Mouse (Mus musculus) intestine, postnatal 0 days (tissue): ENCODE results near the gene Acsm5. TPM values are rescaled to one million over a fixed set of nuclear protein-coding genes. Genes with fewer than 3 reads are reported as not detected.

Source experiments
- ATAC-seq: fragments of 200-750 bp; cut with Nextera tagmentation; 2 replicates; pipeline ENCODE4 v1.8.0; 2017; ENCODE audit warnings: mild to moderate bottlenecking, moderate TSS enrichment, moderate library complexity
- H3K27ac ChIP-seq: fragments of 300-500 bp; sonication (generic); 2 replicates; pipeline ENCODE4 v1.5.1; 2014; ENCODE audit warnings: mild to moderate bottlenecking, low read depth, low read length, moderate library complexity
- H3K27me3 ChIP-seq: fragments of 300-500 bp; sonication (generic); replicated peaks from 2 replicates; pipeline ENCODE4 v1.6.1; 2014; ENCODE audit warnings: low read length, mixed read lengths; ENCODE audit not compliant: control insufficient read depth, insufficient read depth
- H3K36me3 ChIP-seq: fragments of 300-500 bp; sonication (generic); 2 replicates; pipeline ENCODE4 v1.6.1; 2014; ENCODE audit warnings: mild to moderate bottlenecking, moderate library complexity; ENCODE audit not compliant: control insufficient read depth, insufficient read depth
- H3K4me1 ChIP-seq: fragments of 300-500 bp; sonication (generic); replicated peaks from 2 replicates; pipeline ENCODE4 v1.6.1; 2014; ENCODE audit warnings: antibody characterized with exemption, low read length, mixed read lengths; ENCODE audit not compliant: control insufficient read depth, insufficient read depth
- H3K4me2 ChIP-seq: fragments of 300-500 bp; sonication (generic); replicated peaks from 2 replicates; pipeline ENCODE4 v1.6.1; 2014; ENCODE audit warnings: low read depth, mild to moderate bottlenecking, moderate library complexity
- H3K4me3 ChIP-seq: fragments of 300-500 bp; sonication (generic); 2 replicates; pipeline ENCODE4 v1.5.1; 2014; ENCODE audit warnings: low read depth, low read length
- H3K9ac ChIP-seq: fragments of 300-500 bp; sonication (generic); 2 replicates; pipeline ENCODE4 v1.6.1; 2014; ENCODE audit warnings: mild to moderate bottlenecking, low read depth, low read length
- H3K9me3 ChIP-seq: fragments of 300-500 bp; sonication (generic); 2 replicates; pipeline ENCODE4 v1.6.1; 2016; ENCODE audit warnings: mixed run types; ENCODE audit not compliant: control insufficient read depth
- CTCF ChIP-seq: sonication (generic); IDR thresholded peaks from 2 replicates; pipeline ENCODE4 v1.5.1; 2016; ENCODE audit warnings: low read depth, mild to moderate bottlenecking, control low read depth, antibody characterized with exemption, moderate library complexity
- WGBS: fragments of 180-500 bp; shearing (Covaris S2); extraction: QIAGEN DNeasy Blood & Tissue Kit; methylation state at CpG from one replicate; pipeline ENCODE4 v1.1.7; 2014; 5-methylcytosine and 5-hydroxymethylcytosine counted together
- polyA plus RNA-seq: library from polyadenylated mRNA; unstranded; fragments of >200 nt; fragmentation: Nextera tagmentation; extraction: Ambion mirVana; gene quantifications from 2 replicates; pipeline ENCODE4 v1.2.1, GENCODE M21; 2015

The Acsm5 gene
- not detected in 2 replicates for polyA plus RNA-seq

- Histone ChIP-seq H3K9ac (no peak within 1 kb of the TSS), H3K9me3 (no peaks in the 10 kb centered on the region), H3K27ac (no peak within 1 kb of the TSS), H3K36me3 (no peaks in the 10 kb centered on the region), H3K4me2 (no peak within 1 kb of the TSS), H3K27me3 (no peaks in the 10 kb centered on the region), H3K4me1 (no peaks in the 10 kb centered on the region), H3K4me3 (no peak within 1 kb of the TSS)
- TF ChIP-seq CTCF, result no peak
- 70% methylated on average over 5 of the region's 5 CpGs for WGBS
- ATAC-seq, result no peak
Observed at GRCm38 (mm10) chr7:119519163-119519562, at the start of gene Acsm5. Acsm5 (plus strand) TSS chr7:119519463.

- TF ChIP-seq CTCF, result no peak
- no peaks in the 10 kb centered on the region for H3K36me3 ChIP-seq
- H3K9ac ChIP-seq, result no peak overlapping the region
- no peak overlapping the region for H3K4me2 ChIP-seq
- no peak for ATAC-seq
- no peaks in the 10 kb centered on the region for H3K9me3 ChIP-seq
- no peak overlapping the region for H3K27ac ChIP-seq
- H3K4me3 ChIP-seq, result no peak overlapping the region
- no peaks in the 10 kb centered on the region for H3K27me3 ChIP-seq
- no peaks in the 10 kb centered on the region for H3K4me1 ChIP-seq
- WGBS, result 69% methylated on average over 33 of the region's 33 CpGs
Observed at GRCm38 (mm10) chr7:119476500-119477389, 42.5 kb upstream of the Acsm5 start.

DNA sequence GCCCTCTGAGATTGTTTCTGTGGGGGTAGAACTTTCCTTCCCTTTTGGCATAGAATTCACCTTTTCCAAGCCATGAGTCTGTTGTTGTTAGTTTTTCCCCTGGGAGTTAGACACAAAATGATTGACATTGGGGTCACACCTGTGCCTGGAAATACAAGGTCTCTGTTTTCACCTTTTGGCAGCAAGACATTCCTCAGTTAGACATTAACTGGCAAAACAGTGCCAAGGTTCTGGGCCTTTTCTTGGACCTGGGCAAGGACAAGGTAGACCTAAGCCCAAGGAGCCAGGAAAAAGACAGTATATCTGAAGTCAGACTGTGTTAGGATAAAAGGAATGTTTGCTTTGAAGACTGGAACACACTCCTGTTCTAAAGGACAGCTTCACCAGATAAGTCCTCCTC lies 40.0 kb upstream of the Acsm5 start, which contains the start of gene Umod:
TSS of gene Umod (minus strand) at position 27 of the 400 bp plus-strand sequence.
- Histone ChIP-seq H3K9ac (no peak within 1 kb of the TSS), H3K27me3 (no peaks in the 10 kb centered on the region), H3K4me3 (no peak within 1 kb of the TSS), H3K4me1 (no peaks in the 10 kb centered on the region), H3K27ac (no peak within 1 kb of the TSS), H3K36me3 (no peaks in the 10 kb centered on the region), H3K9me3 (no peaks in the 10 kb centered on the region), H3K4me2 (no peak within 1 kb of the TSS)
- no peak for ATAC-seq
- TF ChIP-seq CTCF, result no peak

- Histone ChIP-seq H3K36me3 (no peaks in the 10 kb centered on the region), H3K9me3 (no peaks in the 10 kb centered on the region), H3K4me3 (no peak overlapping the region), H3K4me2 (no peak overlapping the region), H3K27me3 (no peaks in the 10 kb centered on the region), H3K27ac (no peak overlapping the region), H3K4me1 (no peaks in the 10 kb centered on the region), H3K9ac (no peak overlapping the region)
- no peak for TF ChIP-seq CTCF
- WGBS, result 82% methylated on average over 4 of the region's 4 CpGs
- ATAC-seq, result no peak
Observed at GRCm38 (mm10) chr7:119484154-119484553, 35.1 kb upstream of the Acsm5 start.

DNA sequence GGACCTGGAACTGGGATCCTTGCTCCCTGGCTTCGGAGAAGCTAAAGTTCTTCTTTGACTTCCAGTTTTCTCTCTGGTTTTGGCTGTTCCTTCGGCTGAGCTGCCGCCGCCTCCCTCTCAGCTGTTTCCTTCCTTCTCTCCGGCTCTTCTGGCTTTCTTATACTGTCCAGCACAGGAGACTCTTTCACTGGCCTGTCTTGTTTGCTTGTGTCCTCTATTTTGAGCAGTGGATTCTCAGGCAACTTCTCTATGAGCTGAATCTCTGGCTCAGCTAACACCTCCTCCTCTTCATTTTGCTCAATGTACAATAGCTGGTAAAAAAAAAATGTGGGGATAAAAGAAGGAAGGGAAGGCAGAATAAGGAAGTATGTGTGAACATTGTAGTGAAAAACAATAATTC lies 32.6 kb upstream of the Acsm5 start:
- no peak for ATAC-seq
- 90% methylated on average over 5 of the region's 5 CpGs for WGBS
- H3K27me3 ChIP-seq, result no peaks in the 10 kb centered on the region
- no peak for TF ChIP-seq CTCF
- H3K9ac ChIP-seq, result no peak overlapping the region
- no peak overlapping the region for H3K4me2 ChIP-seq
- H3K9me3 ChIP-seq, result no peaks in the 10 kb centered on the region
- no peaks in the 10 kb centered on the region for H3K4me1 ChIP-seq
- H3K27ac ChIP-seq, result no peak overlapping the region
- no peaks in the 10 kb centered on the region for H3K36me3 ChIP-seq
- no peak overlapping the region for H3K4me3 ChIP-seq

DNA sequence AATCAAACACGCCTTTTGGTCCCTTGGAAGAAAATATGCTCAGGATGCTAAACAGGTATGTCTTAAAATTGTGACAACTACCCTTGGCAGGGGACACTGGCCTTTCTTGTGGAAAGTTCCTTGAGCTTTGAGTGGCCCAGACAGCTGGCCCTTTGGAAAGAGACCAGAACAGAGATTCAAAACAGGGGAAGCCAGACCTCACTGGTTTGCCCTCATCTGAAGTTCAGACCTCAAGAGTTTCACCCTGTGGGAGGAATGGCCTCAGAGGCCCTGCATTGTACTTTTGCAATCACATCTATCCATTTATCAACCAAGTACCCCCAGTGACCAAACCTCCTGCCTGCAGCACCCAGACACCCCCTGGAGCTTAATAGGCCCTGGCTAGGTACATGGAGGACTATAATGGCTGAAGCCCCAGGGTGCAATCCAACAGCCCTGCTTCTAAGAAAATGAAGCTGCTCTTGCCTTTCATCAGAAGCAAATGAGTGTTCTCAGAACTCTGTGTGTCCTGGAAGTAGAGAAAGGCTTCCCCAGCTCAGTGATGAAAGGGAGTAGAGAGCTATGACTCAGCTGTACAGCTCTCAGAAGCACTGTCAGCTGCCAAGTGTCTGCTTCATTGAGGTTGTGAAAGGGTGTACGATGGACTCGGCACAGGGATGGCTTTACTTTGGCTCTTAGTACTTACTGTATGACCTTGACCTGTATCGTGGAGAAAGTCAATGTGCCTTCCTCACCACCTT lies 29.1 kb upstream of the Acsm5 start:
- no peak overlapping the region for H3K27ac ChIP-seq
- ATAC-seq, result no peak
- whole genome bisulfite sequencing, result 84% methylated on average over 4 of the region's 4 CpGs

More for the DNA sequence above, 29.1 kb upstream of the Acsm5 start:
- no peak overlapping the region for H3K4me3 ChIP-seq
- no peaks in the 10 kb centered on the region for H3K27me3 ChIP-seq
- H3K9ac ChIP-seq, result no peak overlapping the region
- no peak for TF ChIP-seq CTCF
- no peaks in the 10 kb centered on the region for H3K9me3 ChIP-seq
- H3K36me3 ChIP-seq, result no peaks in the 10 kb centered on the region
- no peaks in the 10 kb centered on the region for H3K4me1 ChIP-seq
- no peak overlapping the region for H3K4me2 ChIP-seq
